Mouse (Mus musculus) intestine, postnatal 0 days (tissue): Measurements from ENCODE around the gene Usp34. TPM values are rescaled to one million over a fixed set of nuclear protein-coding genes. Genes with fewer than 3 reads are reported as not detected.

ENCODE experiments used
- ATAC-seq: fragments of 200-750 bp; cut with Nextera tagmentation; 2 replicates; pipeline ENCODE4 v1.8.0; 2017; ENCODE audit warnings: mild to moderate bottlenecking, moderate TSS enrichment, moderate library complexity
- H3K27ac ChIP-seq: fragments of 300-500 bp; sonication (generic); 2 replicates; pipeline ENCODE4 v1.5.1; 2014; ENCODE audit warnings: mild to moderate bottlenecking, low read depth, low read length, moderate library complexity
- H3K27me3 ChIP-seq: fragments of 300-500 bp; sonication (generic); replicated peaks from 2 replicates; pipeline ENCODE4 v1.6.1; 2014; ENCODE audit warnings: low read length, mixed read lengths; ENCODE audit not compliant: control insufficient read depth, insufficient read depth
- H3K36me3 ChIP-seq: fragments of 300-500 bp; sonication (generic); 2 replicates; pipeline ENCODE4 v1.6.1; 2014; ENCODE audit warnings: mild to moderate bottlenecking, moderate library complexity; ENCODE audit not compliant: control insufficient read depth, insufficient read depth
- H3K4me1 ChIP-seq: fragments of 300-500 bp; sonication (generic); replicated peaks from 2 replicates; pipeline ENCODE4 v1.6.1; 2014; ENCODE audit warnings: antibody characterized with exemption, low read length, mixed read lengths; ENCODE audit not compliant: control insufficient read depth, insufficient read depth
- H3K4me2 ChIP-seq: fragments of 300-500 bp; sonication (generic); replicated peaks from 2 replicates; pipeline ENCODE4 v1.6.1; 2014; ENCODE audit warnings: low read depth, mild to moderate bottlenecking, moderate library complexity
- H3K4me3 ChIP-seq: fragments of 300-500 bp; sonication (generic); 2 replicates; pipeline ENCODE4 v1.5.1; 2014; ENCODE audit warnings: low read depth, low read length
- H3K9ac ChIP-seq: fragments of 300-500 bp; sonication (generic); 2 replicates; pipeline ENCODE4 v1.6.1; 2014; ENCODE audit warnings: mild to moderate bottlenecking, low read depth, low read length
- H3K9me3 ChIP-seq: fragments of 300-500 bp; sonication (generic); 2 replicates; pipeline ENCODE4 v1.6.1; 2016; ENCODE audit warnings: mixed run types; ENCODE audit not compliant: control insufficient read depth
- CTCF ChIP-seq: sonication (generic); IDR thresholded peaks from 2 replicates; pipeline ENCODE4 v1.5.1; 2016; ENCODE audit warnings: low read depth, mild to moderate bottlenecking, control low read depth, antibody characterized with exemption, moderate library complexity
- WGBS: fragments of 180-500 bp; shearing (Covaris S2); extraction: QIAGEN DNeasy Blood & Tissue Kit; methylation state at CpG from one replicate; pipeline ENCODE4 v1.1.7; 2014; 5-methylcytosine and 5-hydroxymethylcytosine counted together
- polyA plus RNA-seq: library from polyadenylated mRNA; unstranded; fragments of >200 nt; fragmentation: Nextera tagmentation; extraction: Ambion mirVana; gene quantifications from 2 replicates; pipeline ENCODE4 v1.2.1, GENCODE M21; 2015

The Usp34 gene
- polyA plus RNA-seq, 1 experiment from 2014 or later: 13.4 TPM

- no peak for TF ChIP-seq CTCF
- no peaks in the 10 kb centered on the region for H3K4me1 ChIP-seq
- no peaks in the 10 kb centered on the region for H3K9me3 ChIP-seq
- H3K27me3 ChIP-seq: no peaks in the 10 kb centered on the region
- no peak overlapping the region for H3K4me2 ChIP-seq
- WGBS: 63% methylated on average over 1 of the region's 1 CpGs
- ATAC-seq: no peak
- no peak overlapping the region for H3K27ac ChIP-seq
- H3K9ac ChIP-seq: no peak overlapping the region
- H3K36me3 ChIP-seq: peaks cover 78% of the 10 kb centered on the region
- H3K4me3 ChIP-seq: no peak overlapping the region
These were observed 183.3 kb downstream of the Usp34 start for GRCm38 (mm10) chr11:23489955-23490354.

GRCm38 (mm10) chr11:23492048-23492790, 185.5 kb downstream of the Usp34 start:
- Histone ChIP-seq H3K27ac (no peak overlapping the region), H3K27me3 (no peaks in the 10 kb centered on the region), H3K4me2 (no peak overlapping the region), H3K9me3 (no peaks in the 10 kb centered on the region), H3K4me1 (0 out of 2 replicates have a peak, but pooled peaks cover 10% of the 10 kb centered on the region), H3K36me3 (peaks cover 68% of the 10 kb centered on the region), H3K9ac (no peak overlapping the region), H3K4me3 (no peak overlapping the region)
- ATAC-seq: no peak
- WGBS: 88% methylated on average over 4 of the region's 4 CpGs
- no peak for TF ChIP-seq CTCF

DNA sequence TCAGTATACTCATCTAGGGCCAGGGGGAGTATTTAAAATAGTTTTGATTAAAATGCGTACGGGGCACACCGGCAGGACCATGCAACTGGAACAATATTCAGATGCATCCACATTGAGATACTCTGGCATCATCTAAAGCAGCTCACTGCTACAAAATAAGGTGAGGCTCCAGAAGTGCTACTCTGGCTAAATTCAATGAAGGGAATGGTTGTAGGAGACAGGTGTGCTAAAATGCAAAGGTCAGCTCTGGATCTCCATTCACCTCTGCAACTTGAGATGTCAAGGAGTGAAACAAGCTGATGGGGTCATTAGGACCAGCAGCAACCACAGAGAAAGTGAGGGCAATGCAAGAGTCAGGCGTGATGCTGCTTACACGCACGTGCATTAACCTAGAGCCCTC, 188.5 kb downstream of the Usp34 start:
- Histone ChIP-seq H3K4me1 (0 out of 2 replicates have a peak, but pooled peaks cover 10% of the 10 kb centered on the region), H3K27me3 (no peaks in the 10 kb centered on the region), H3K9me3 (no peaks in the 10 kb centered on the region), H3K27ac (no peak overlapping the region), H3K4me2 (no peak overlapping the region), H3K36me3 (peaks cover 39% of the 10 kb centered on the region), H3K9ac (no peak overlapping the region), H3K4me3 (no peak overlapping the region)
- no peak for ATAC-seq
- 88% methylated on average over 6 of the region's 6 CpGs for WGBS
- no peak for TF ChIP-seq CTCF

DNA sequence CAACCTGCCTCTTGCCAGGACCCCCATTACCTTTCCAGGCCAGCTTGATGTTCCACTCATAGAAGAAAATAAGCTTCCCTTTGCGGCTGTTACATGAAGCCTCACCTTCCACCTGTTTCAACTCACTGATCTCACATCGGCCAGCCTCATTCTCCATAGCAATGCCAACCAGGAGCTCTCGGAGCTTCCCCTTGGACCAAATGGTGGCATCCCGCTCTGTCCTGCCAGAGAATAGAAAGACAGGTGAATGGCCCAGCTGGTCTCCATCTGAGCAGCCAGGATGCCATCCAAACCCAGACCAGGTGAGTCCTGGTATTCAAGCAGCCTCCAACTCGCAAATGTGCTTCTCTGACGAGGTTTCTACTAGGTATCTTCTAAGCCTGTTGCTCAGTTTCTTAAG, 190.0 kb downstream of the Usp34 start:
- H3K27ac ChIP-seq: no peak overlapping the region
- ATAC-seq: no peak
- H3K4me2 ChIP-seq: peak overlapping the region; percentile 64
- H3K36me3 ChIP-seq: peaks cover 28% of the 10 kb centered on the region
- H3K9me3 ChIP-seq: no peaks in the 10 kb centered on the region
- 0 out of 2 replicates have a peak, but pooled peaks cover 10% of the 10 kb centered on the region for H3K4me1 ChIP-seq
- no peak for TF ChIP-seq CTCF
- peak overlapping the region; percentile 75 for H3K4me3 ChIP-seq
- 39% methylated on average over 6 of the region's 6 CpGs for WGBS
- H3K27me3 ChIP-seq: no peaks in the 10 kb centered on the region
- H3K9ac ChIP-seq: 0 out of 2 replicates have a peak overlapping the region, but pooled peaks have one; percentile 3

DNA sequence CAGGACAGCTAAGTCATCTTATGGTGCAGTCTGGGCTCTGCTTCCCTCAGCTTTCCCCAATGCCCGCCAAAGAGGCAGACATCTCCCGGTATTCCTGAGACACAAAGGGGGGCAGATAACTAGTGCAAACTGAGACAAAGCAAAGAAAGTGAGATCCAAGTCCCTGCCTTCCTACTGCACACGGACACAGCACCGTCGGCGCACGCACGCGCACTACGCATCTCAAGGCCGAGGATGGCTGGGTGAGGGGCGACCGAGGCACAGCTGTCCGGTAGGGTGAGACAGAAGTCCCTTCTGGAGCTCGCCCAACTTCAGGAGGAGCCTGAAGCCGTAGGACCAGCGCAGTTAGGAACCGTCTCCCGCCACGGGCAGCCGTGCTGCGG, 190.6 kb downstream of the Usp34 start:
- Histone ChIP-seq H3K27ac (peak overlapping the region; percentile 84), H3K9me3 (no peaks in the 10 kb centered on the region), H3K27me3 (no peaks in the 10 kb centered on the region), H3K36me3 (peaks cover 23% of the 10 kb centered on the region), H3K4me3 (peak overlapping the region; percentile 75), H3K4me2 (peak overlapping the region; percentile 64), H3K4me1 (0 out of 2 replicates have a peak, but pooled peaks cover 10% of the 10 kb centered on the region), H3K9ac (peak overlapping the region; percentile 86)
- WGBS: under 1% methylated on average over 22 of the region's 22 CpGs
- peak; percentile 6; the same call in 1 of the 2 replicates for TF ChIP-seq CTCF
- peak; percentile 62 for ATAC-seq

GRCm38 (mm10) chr11:23497718-23498509, 191.2 kb downstream of the Usp34 start, which contains the start of gene Ahsa2:
Gene Ahsa2, minus strand, starts transcription at chr11:23498030.
- peak; percentile 97 for ATAC-seq
- Histone ChIP-seq H3K4me2 (peak within 1 kb of the TSS; percentile 64), H3K9me3 (no peaks in the 10 kb centered on the region), H3K4me1 (0 out of 2 replicates have a peak, but pooled peaks cover 10% of the 10 kb centered on the region), H3K27ac (peak within 1 kb of the TSS; percentile 84), H3K4me3 (peak within 1 kb of the TSS; percentile 75), H3K9ac (peak within 1 kb of the TSS; percentile 86), H3K36me3 (peaks cover 17% of the 10 kb centered on the region), H3K27me3 (no peaks in the 10 kb centered on the region)
- TF ChIP-seq CTCF: no peak; the same call in 1 of the 2 replicates
- WGBS: 1% methylated on average over 59 of the region's 66 CpGs
